Mouse (Mus musculus) heart, postnatal 14 days (tissue): Measurements from ENCODE around the gene Rhof. TPM values are rescaled to one million over a fixed set of nuclear protein-coding genes. Genes with fewer than 3 reads are reported as not detected.

Experiments
- DNase-seq, 2 experiments: peaks; one replicate each; pipeline ENCODE4 v3.0.0; 2021 to 2022
- intact Hi-C: fragments of 180-260 bp; cut with DNase I; formaldehyde crosslinking; loops from one replicate; pipeline ENCODE4 v1.15.1; 2025
- total RNA-seq, 2 experiments: library from RNA; stranded (reverse); gene quantifications; 2 replicates each; pipeline ENCODE4 v1.2.3; 2021

Gene Rhof
- total RNA-seq, 2 experiments from 2014 or later = 0.48 to 0.61 TPM

DNA sequence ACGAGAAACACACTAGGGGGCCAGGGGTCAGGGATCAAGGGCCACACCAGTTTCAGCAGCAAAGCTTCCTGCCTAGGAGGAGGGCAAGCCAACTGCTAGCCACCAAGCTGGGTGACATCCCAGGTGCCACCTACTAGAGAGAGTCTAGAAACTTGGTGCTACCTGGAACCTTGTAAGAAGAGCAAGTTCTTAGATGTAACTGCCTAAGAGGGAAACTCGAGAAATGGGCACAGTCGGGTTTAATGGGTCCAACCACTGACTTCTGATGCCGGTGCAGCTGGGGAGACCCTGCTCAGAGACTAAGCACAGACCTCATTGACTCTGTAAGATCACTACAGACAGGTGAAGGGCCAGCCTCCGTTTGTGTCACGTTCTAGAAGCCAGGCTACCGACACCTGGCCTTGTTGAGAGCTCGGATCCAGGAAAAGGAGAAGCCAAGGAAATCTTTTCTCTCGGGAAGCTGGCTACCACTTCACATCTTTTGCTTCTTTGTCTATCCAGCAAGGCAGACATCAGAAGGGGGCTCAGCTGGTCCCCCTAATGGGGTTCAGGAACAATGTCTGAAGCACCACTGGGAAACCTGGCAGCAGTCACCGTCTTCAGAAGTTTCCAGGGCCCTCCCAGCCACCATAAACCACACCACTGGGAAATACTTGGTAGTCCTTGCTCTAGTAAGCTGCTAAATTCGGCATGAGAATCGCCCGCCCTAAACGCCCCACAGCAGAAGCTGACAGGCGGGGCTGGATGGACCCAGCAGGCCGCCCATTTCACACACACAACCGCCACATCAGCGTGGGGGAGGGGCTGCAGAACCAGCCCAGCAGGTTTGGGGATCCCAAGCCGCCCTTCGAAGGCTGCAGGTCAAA is 4.8 kb upstream of the Rhof start:
- intact Hi-C loops = no loop called here
- peak; percentile 88 to 89 for DNase-seq

DNA sequence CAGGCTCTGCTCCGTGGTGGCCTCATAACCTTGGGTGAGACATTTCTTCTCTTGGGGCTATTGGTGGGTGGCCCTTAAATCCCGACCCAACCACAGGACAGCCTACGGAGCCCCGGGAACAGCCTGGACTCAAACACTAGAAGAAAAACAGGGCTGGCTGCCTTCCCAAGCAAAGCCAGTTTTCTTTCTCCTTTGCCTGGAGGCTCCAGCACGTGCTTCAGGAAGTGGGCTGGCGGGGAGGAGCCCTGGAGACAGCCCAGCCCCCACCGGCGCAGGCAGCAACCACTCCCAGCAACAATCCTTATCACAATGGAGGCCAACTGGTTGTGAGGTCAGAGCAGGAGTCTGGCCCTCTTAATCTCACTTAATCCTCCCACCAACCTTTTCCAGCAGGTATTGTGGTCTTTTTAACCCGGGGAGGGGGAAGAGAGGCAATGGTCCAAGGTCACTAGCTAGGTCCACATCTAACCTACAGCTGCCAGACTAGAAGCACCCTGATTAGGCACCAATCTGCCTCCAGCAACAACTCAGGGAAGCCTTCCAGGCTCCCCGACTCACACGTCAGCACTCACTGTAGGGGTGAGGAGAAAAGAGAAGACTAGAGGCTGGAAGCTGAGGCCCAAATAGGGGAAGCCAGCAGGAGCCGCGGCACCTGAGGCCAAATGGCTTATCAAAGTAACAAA is 4.0 kb upstream of the Rhof start:
- intact Hi-C loops = no loop called here
- peak; percentile 94 for DNase-seq

GRCm38 (mm10) chr5:123135471-123136360 is 3.2 kb upstream of the Rhof start:
- intact Hi-C loops = no loop called here
- DNase-seq = peak; percentile 90 to 93

- no peak for DNase-seq
- intact Hi-C loops = loop anchor here (5.0 kb wide), 1 partner anchor 37 kb away; no protein-coding TSS in a partner anchor
Observed at GRCm38 (mm10) chr5:123134875-123135382, 2.4 kb upstream of the Rhof start.

GRCm38 (mm10) chr5:123134186-123134874 is 1.8 kb upstream of the Rhof start:
- intact Hi-C loops = loop anchor here (5.0 kb wide), 1 partner anchor 38 kb away; no protein-coding TSS in a partner anchor
- DNase-seq = peak; percentile 80 to 87

- DNase-seq = no peak
Observed at GRCm38 (mm10) chr5:123133784-123134143, 1.3 kb upstream of the Rhof start.

GRCm38 (mm10) chr5:123133083-123133783 is 741 bp upstream of the Rhof start:
- peak; percentile 88 to 95 for DNase-seq
- intact Hi-C loops = loop anchor here (1.0 to 5.0 kb wide), 3 partner anchors 16 to 39 kb away; no protein-coding TSS in a partner anchor

More at GRCm38 (mm10) chr5:123133784-123134143, 1.3 kb upstream of the Rhof start:
- intact Hi-C loops = loop anchor here (1.0 to 5.0 kb wide), 3 partner anchors 16 to 39 kb away; no protein-coding TSS in a partner anchor

DNA sequence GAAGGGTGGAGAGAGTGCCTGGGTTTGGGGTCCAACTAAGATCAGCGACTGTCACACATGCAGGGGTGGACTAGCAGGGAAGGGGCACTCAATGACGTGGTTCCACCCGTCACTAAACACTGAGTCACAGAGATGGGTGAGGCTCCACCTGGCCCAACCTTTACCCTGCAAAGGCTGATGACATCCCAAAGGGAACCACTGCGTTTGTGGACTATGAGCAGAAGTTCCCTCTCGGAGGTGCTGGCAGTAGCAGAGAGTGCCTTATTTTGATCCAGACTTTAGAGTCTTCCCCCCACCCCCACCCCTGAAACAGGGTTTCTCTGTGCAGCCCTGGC is 1.7 kb downstream of the Rhof start:
- intact Hi-C loops = loop anchor here (5.0 kb wide), 1 partner anchor 42 kb away; no protein-coding TSS in a partner anchor
- DNase-seq = no peak

GRCm38 (mm10) chr5:123130030-123130813 is 2.3 kb downstream of the Rhof start:
- DNase-seq = no peak
- intact Hi-C loops = loop anchor here (5.0 kb wide), 1 partner anchor 42 kb away; no protein-coding TSS in a partner anchor

DNA sequence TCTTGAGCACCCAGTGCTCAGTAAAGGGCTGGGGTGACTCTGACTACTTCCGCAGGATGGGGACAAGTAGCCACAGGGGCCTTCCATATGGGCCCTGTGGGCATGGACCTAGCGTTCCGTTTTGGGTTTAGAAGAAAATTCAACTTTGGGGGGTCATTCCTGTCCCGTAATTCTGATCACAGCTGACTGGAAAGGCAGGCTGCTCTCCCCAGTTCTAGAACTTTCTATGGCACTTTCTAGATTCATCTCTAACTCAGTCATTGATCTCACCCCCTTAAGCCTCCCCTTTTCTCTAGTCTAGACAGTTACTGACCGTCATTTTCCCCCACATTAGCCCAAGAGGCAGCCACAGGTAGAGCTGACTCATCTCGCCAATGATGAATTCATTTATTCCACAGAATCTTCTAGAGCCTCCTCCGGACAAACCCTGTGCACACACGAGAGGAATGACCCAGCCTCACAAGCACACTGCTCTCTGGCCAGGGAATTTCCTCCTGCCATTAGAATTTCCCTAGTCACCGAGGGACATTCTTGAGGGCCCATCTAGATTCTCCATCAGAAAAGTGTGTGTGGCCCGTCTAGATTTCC is 3.2 kb downstream of the Rhof start:
- intact Hi-C loops = no loop called here
- DNase-seq = no peak

GRCm38 (mm10) chr5:123128426-123129169 is 3.9 kb downstream of the Rhof start:
- intact Hi-C loops = no loop called here
- DNase-seq = peak; percentile 24 to 32

DNA sequence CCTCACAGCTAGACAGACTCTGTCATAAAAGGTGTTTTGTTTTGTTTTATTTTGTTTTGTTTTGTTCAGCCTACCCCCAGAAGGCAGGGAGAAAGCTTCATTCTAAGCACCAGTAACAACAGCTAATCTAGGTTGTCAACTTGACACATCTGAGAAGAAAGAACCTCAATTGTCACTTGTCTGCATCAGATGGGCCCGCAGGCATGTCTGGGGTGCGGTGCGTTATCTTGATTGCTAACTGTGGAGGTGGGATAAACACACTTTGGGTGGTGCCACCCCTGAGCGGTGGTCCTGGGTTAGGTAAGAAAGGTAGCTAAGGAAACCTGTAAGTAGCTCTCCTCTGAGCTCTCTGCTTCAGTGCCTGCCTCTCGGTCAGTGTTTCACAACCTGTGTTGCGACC is 5.5 kb downstream of the Rhof start:
- intact Hi-C loops = no loop called here
- DNase-seq = no peak

DNA sequence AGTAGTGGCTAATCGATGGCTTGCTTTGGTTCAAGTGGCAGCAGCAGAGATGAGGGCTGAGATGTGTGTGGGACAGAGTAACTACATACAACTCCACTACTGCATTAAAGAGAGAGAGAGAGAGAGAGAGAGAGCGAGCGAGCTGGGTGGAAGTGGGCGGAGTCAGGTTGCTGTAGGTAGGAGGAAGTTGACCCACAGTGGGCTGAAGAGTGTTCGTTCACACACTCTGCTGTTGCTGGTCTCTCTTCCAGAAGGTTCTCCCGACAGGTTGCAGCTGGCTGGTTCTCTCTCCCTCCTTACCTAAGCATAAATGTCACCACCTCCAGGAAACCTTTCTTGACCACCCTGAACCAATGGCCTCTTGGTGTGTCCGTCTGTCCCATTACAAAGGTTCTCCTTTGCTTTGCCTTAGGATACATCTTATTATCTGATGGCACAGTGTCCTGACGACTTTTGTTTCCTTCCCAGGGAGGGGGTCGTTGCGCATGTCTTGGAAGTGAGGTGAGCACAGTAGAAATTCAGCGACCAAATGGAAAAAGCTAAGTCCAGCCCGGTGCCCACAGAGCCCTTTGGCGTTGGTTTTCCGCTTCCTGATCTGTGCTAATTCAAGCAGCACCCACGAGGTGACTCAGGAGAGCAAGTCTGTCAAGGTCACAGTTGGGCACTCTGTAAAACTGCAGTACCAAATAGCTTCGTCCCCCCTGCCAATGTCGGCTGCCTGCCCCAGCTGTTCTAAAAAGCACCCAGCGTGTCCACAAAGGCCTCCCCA is 6.7 kb downstream of the Rhof start:
- DNase-seq = peak in 1 of 2 experiments; percentile 25
- intact Hi-C loops = no loop called here

- DNase-seq = no peak
- intact Hi-C loops = no loop called here
Observed at GRCm38 (mm10) chr5:123125105-123125504, 7.4 kb downstream of the Rhof start.

GRCm38 (mm10) chr5:123122181-123122580 is 10.3 kb downstream of the Rhof start:
- intact Hi-C loops = no loop called here
- no peak for DNase-seq

- DNase-seq = no peak
- intact Hi-C loops = no loop called here
Observed at GRCm38 (mm10) chr5:123120624-123121215, 11.8 kb downstream of the Rhof start.
